Mouse (Mus musculus): ENCODE measurements around the gene Dgkb.

DNA sequence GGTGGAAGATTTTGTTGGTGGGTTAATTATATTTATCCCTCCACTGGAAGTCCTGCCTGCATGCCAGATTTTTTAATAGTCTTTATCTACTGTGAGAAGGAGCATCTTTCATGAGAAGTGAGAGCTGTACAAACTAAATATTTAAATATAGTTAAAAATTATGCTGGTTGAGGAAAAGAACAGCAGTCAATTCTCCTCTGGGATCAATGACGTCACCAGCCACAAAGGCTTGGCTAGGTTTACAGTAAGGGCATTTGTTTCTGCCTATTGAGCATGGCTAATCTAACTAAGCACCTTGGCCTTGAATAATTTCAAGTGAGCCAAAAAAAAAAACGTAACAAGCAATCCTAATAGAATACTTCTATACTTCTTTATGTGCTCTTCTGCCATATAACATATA, 554.1 kb downstream of the Dgkb start:
- no peak for TF ChIP-seq CTCF (IDR thresholded peaks at IDR 0.05; ENCODE audit: borderline replicate concordance, control insufficient read depth, extremely low read depth, insufficient read depth, low read length, poor library complexity)
- TF ChIP-seq POLR2A (IDR thresholded peaks at IDR 0.05; ENCODE audit: control insufficient read depth, extremely low read depth, insufficient read depth, low read length, poor library complexity) = no peak

All from thymus, adult 2 months (tissue).